Mouse (Mus musculus) large intestine, adult 2 months (tissue): ENCODE measurements at regions not wholly inside any gene's neighbourhood (a gene's known extent, or its start where the extent isn't known, plus 50 kb on each side); places are given as distances from the start of the nearest gene placed in this dataset.
A peak's percentile ranks its signal among the peaks of the same experiment; 100 is the strongest.

Experiments used
- DNase-seq: peaks from one replicate; pipeline ENCODE4 v3.0.0-alpha.2; 2012; ENCODE audit warnings: low read depth, low spot score
- WGBS: fragments of 180-500 bp; shearing (Covaris S2); methylation state at CpG from one replicate; pipeline ENCODE4 v1.1.7; 2018; 5-methylcytosine and 5-hydroxymethylcytosine counted together

- 89% methylated on average over 7 of the region's 7 CpGs for WGBS
- DNase-seq = no peak
These were observed 88.0 kb upstream of the Chd6 start for GRCm38 (mm10) chr2:161196713-161197372.

- 68% methylated on average over 1 of the region's 1 CpGs for WGBS
- no peak for DNase-seq
These were observed 78.6 kb upstream of the Chd6 start for GRCm38 (mm10) chr2:161187516-161187915.

GRCm38 (mm10) chr2:161185122-161185521, 76.2 kb upstream of the Chd6 start:
- DNase-seq = no peak

- DNase-seq = peak; percentile 37
- 2% methylated on average over 20 of the region's 20 CpGs for WGBS
These were observed 68.6 kb upstream of the Chd6 start for GRCm38 (mm10) chr2:161177355-161178021.

GRCm38 (mm10) chr2:161166681-161167080, 57.8 kb upstream of the Chd6 start:
- DNase-seq = no peak
- 64% methylated on average over 3 of the region's 3 CpGs for WGBS

- no peak for DNase-seq
- 48% methylated on average over 3 of the region's 3 CpGs for WGBS
These were observed 56.6 kb upstream of the Chd6 start for GRCm38 (mm10) chr2:161165495-161165894.

GRCm38 (mm10) chr2:161164320-161164719, 55.4 kb upstream of the Chd6 start:
- WGBS = 38% methylated on average over 5 of the region's 5 CpGs
- DNase-seq = no peak
